Mouse (Mus musculus) forebrain, embryonic 13.5 days (tissue): ENCODE data around the gene Pdxp. TPM values are rescaled to one million over a fixed set of nuclear protein-coding genes. Genes with fewer than 3 reads are reported as not detected.
A peak's percentile ranks its signal among the peaks of the same experiment; 100 is the strongest.

ENCODE experiments used
- ATAC-seq: fragments of 200-750 bp; cut with Nextera tagmentation; 2 replicates; pipeline ENCODE4 v1.8.0; 2017
- H3K27ac ChIP-seq: fragments of 300-500 bp; sonication (generic); 2 replicates; pipeline ENCODE4 v1.5.1; 2015; ENCODE audit warnings: inconsistent platforms, mild to moderate bottlenecking, moderate library complexity
- H3K27me3 ChIP-seq: fragments of 300-500 bp; sonication (generic); 2 replicates; pipeline ENCODE4 v1.6.1; 2015; ENCODE audit warnings: mild to moderate bottlenecking, inconsistent platforms
- H3K36me3 ChIP-seq: fragments of 300-500 bp; sonication (generic); 2 replicates; pipeline ENCODE4 v1.6.1; 2015; ENCODE audit warnings: mild to moderate bottlenecking, inconsistent platforms; ENCODE audit not compliant: poor library complexity, severe bottlenecking
- H3K4me1 ChIP-seq: fragments of 300-500 bp; sonication (generic); 2 replicates; pipeline ENCODE4 v1.6.1; 2015; ENCODE audit warnings: inconsistent platforms
- H3K4me2 ChIP-seq: fragments of 300-500 bp; sonication (generic); 2 replicates; pipeline ENCODE4 v1.6.1; 2015; ENCODE audit warnings: inconsistent platforms, mild to moderate bottlenecking, moderate library complexity
- H3K4me3 ChIP-seq: fragments of 300-500 bp; sonication (generic); 2 replicates; pipeline ENCODE4 v1.5.1; 2015; ENCODE audit warnings: mild to moderate bottlenecking, inconsistent platforms
- H3K9ac ChIP-seq: fragments of 300-500 bp; sonication (generic); 2 replicates; pipeline ENCODE4 v1.6.1; 2015; ENCODE audit warnings: mild to moderate bottlenecking, inconsistent platforms
- H3K9me3 ChIP-seq: fragments of 300-500 bp; sonication (generic); replicated peaks from 2 replicates; pipeline ENCODE4 v1.6.1; 2016; ENCODE audit warnings: inconsistent platforms
- WGBS: fragments of 180-500 bp; shearing (Covaris S2); methylation state at CpG from one replicate; pipeline ENCODE4 v1.1.7; 2015; 5-methylcytosine and 5-hydroxymethylcytosine counted together
- microRNA-seq: library from miRNA; unstranded; fragments of <30 nt; microRNA quantifications from one replicate; pipeline ENCODE4, GENCODE M21; 2016
- polyA plus RNA-seq: library from polyadenylated mRNA; unstranded; fragments of >200 nt; fragmentation: Nextera tagmentation; extraction: Ambion mirVana; gene quantifications from 2 replicates; pipeline ENCODE4 v1.2.1, GENCODE M21; 2015

Pdxp gene
- polyA plus RNA-seq, 1 experiment from 2014 or later = 54.4 TPM

DNA sequence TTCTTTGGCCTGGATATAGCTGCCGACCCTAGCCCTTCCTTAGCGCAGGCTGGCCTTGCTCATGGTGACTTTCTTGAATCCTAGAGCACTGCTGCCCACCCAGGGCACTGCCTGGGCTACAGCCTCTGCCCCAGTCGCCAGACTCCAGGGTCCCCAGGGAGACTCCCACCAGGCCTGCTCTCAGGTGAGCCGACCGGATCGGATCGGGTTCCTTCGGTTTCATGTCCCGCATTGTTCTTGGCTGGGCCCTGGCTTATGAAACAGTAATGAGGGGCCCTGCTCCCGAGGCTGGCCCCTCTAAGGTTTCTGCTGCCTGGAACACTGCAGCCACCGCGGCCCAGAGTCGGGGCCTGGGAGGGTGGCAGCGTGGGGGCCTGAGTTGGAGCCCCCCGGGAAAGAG, 43.3 kb downstream of the Pdxp start:
- no peaks in the 10 kb centered on the region for H3K9me3 ChIP-seq
- no peaks in the 10 kb centered on the region for H3K27me3 ChIP-seq
- H3K4me2 ChIP-seq = no peak overlapping the region
- H3K4me3 ChIP-seq = no peak overlapping the region
- WGBS = 82% methylated on average over 15 of the region's 15 CpGs
- no peak overlapping the region for H3K27ac ChIP-seq
- no peaks in the 10 kb centered on the region for H3K4me1 ChIP-seq
- no peak overlapping the region for H3K9ac ChIP-seq
- ATAC-seq = no peak
- peaks cover 83% of the 10 kb centered on the region for H3K36me3 ChIP-seq

DNA sequence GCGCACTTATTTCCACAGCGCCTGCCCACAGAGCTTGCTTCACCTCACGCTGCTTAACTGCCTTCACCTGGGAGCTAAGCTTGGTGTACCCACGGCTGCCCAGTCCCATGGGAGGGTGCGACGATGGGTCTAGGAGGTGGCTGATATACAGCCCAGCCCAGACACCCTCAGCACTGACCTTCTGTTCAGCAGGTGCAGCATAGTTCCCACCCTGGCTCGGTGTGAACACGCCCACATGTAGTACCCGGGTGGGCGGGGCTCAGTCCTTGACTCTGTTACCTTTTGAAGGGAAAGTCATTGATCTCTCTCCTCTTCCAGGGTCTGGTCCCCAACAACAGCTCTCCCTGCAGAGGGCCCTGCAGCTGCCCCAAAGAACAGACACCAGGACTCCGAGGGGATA, 45.8 kb downstream of the Pdxp start:
- ATAC-seq = no peak
- no peaks in the 10 kb centered on the region for H3K9me3 ChIP-seq
- H3K36me3 ChIP-seq = peaks cover 81% of the 10 kb centered on the region
- H3K4me1 ChIP-seq = peaks cover 7% of the 10 kb centered on the region
- H3K4me3 ChIP-seq = no peak overlapping the region
- H3K9ac ChIP-seq = no peak overlapping the region
- WGBS = 92% methylated on average over 11 of the region's 11 CpGs
- H3K27ac ChIP-seq = no peak overlapping the region
- H3K27me3 ChIP-seq = no peaks in the 10 kb centered on the region
- no peak overlapping the region for H3K4me2 ChIP-seq

DNA sequence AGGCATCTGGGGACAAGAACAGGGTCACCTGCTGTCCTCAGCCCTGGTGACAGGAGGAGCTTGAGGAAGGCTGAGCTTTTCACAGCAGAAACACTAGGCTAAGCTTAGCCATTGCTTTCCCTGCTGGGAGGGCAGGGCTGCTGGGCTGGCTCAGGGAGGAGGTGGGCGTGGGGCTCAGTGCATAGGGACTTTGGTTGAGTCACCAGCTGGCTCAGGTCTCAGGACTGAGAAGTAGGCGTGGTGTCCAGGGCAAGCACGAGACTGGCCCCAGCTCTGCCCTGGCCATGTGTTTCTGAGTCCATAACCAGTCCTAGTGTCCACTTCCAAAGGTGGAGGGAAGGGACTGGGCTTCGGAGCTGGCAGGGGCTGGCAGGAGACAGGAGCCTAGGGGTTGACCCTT, 46.4 kb downstream of the Pdxp start:
- no peak overlapping the region for H3K27ac ChIP-seq
- H3K36me3 ChIP-seq = peaks cover 84% of the 10 kb centered on the region
- H3K9ac ChIP-seq = no peak overlapping the region
- 90% methylated on average over 4 of the region's 4 CpGs for WGBS
- no peak for ATAC-seq
- H3K9me3 ChIP-seq = no peaks in the 10 kb centered on the region
- no peaks in the 10 kb centered on the region for H3K27me3 ChIP-seq
- no peak overlapping the region for H3K4me2 ChIP-seq
- H3K4me3 ChIP-seq = no peak overlapping the region
- H3K4me1 ChIP-seq = peaks cover 7% of the 10 kb centered on the region

DNA sequence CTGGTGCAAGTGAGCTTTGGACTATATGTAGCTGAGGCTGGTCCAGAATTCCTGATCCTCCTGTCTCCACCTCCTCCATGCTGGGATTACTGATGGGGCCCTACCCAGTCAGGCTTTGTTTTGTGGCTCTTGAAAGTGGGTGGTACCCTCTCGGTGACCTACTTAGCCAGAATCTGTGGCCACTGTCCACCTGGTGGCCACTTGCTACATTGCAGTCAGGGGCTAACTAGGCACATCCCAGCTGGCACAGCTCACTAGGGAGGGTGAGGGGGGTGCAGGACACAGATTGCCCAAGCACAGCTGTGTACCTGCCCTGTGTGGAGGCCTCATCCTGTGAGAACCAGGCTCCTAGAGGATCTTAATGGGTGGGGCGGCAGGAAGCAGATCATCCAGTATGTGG, 49.2 kb downstream of the Pdxp start:
- no peak overlapping the region for H3K4me3 ChIP-seq
- no peak overlapping the region for H3K27ac ChIP-seq
- no peaks in the 10 kb centered on the region for H3K9me3 ChIP-seq
- 27% methylated on average over 2 of the region's 2 CpGs for WGBS
- H3K4me1 ChIP-seq = peaks cover 7% of the 10 kb centered on the region
- no peak overlapping the region for H3K9ac ChIP-seq
- no peak overlapping the region for H3K4me2 ChIP-seq
- H3K27me3 ChIP-seq = no peaks in the 10 kb centered on the region
- H3K36me3 ChIP-seq = peaks cover 97% of the 10 kb centered on the region
- ATAC-seq = 0 out of 2 replicates have a peak, but pooled peaks have one; percentile 27

Small RNAs within 50 kb of the gene (microRNA-seq; reads per million reads assigned to microRNA genes)
- gene Mir6955 = not detected

Other genes starting within 250 kb of the Pdxp start
- gene Elfn2, start 195.1 kb upstream of the Pdxp start, polyA plus RNA-seq = 1.7 and 1.8 TPM in 2 replicates
- 136 and 138 TPM in 2 replicates for gene Mfng, start 140.4 kb upstream of the Pdxp start, polyA plus RNA-seq
- 0.92 and 0.93 TPM in 2 replicates for gene Card10, start 110.9 kb upstream of the Pdxp start, polyA plus RNA-seq
- gene Cdc42ep1, start 71.3 kb upstream of the Pdxp start, polyA plus RNA-seq = 5.0 and 5.5 TPM in 2 replicates
- gene Lgals2, start 58.4 kb upstream of the Pdxp start, polyA plus RNA-seq = not detected in 2 replicates
- 50.3 and 53.7 TPM in 2 replicates for gene Gga1, start 36.7 kb upstream of the Pdxp start, polyA plus RNA-seq
- gene Gm49510, start 14.3 kb upstream of the Pdxp start, polyA plus RNA-seq = 0.15 and 0.16 TPM in 2 replicates
- gene Sh3bp1, start 14.2 kb upstream of the Pdxp start, polyA plus RNA-seq = 3.7 and 5.4 TPM in 2 replicates
- 91.7 and 110 TPM in 2 replicates for gene Lgals1, start 12.8 kb downstream of the Pdxp start, polyA plus RNA-seq
- gene Nol12, start 21.0 kb downstream of the Pdxp start, polyA plus RNA-seq = 50.3 and 59.3 TPM in 2 replicates
- gene Triobp, start 33.8 kb downstream of the Pdxp start, polyA plus RNA-seq = 35.6 and 39.2 TPM in 2 replicates
- gene H1f0, start 114.5 kb downstream of the Pdxp start, polyA plus RNA-seq = 546 and 569 TPM in 2 replicates
- not detected in 2 replicates for gene Galr3, start 128.0 kb downstream of the Pdxp start, polyA plus RNA-seq
- 53.0 and 53.9 TPM in 2 replicates for gene Ankrd54, start 149.0 kb downstream of the Pdxp start, polyA plus RNA-seq
- 207 and 215 TPM in 2 replicates for gene Eif3l, start 161.3 kb downstream of the Pdxp start, polyA plus RNA-seq
- 5.4 and 6.5 TPM in 2 replicates for gene Micall1, start 195.0 kb downstream of the Pdxp start, polyA plus RNA-seq
- gene Polr2f, start 227.1 kb downstream of the Pdxp start, polyA plus RNA-seq = 300 and 353 TPM in 2 replicates
- gene 1700088E04Rik, start 227.3 kb downstream of the Pdxp start, polyA plus RNA-seq = 12.1 and 13.7 TPM in 2 replicates